Mouse (Mus musculus) cerebellum, postnatal 36 days (tissue): ENCODE data around the gene Pcx.
A peak's percentile ranks its signal among the peaks of the same experiment; 100 is the strongest.

Experiments used
- DNase-seq, 2 experiments: peaks; one replicate each; pipeline ENCODE4 v3.0.0; 2021 to 2022; ENCODE audit warnings: mixed read lengths in 2 of 2

Pcx gene

GRCm38 (mm10) chr19:4509986-4510963, at the start of gene Pcx:
Gene Pcx, plus strand, starts transcription at chr19:4510472.
- DNase-seq = peak; percentile 96 to 98

DNA sequence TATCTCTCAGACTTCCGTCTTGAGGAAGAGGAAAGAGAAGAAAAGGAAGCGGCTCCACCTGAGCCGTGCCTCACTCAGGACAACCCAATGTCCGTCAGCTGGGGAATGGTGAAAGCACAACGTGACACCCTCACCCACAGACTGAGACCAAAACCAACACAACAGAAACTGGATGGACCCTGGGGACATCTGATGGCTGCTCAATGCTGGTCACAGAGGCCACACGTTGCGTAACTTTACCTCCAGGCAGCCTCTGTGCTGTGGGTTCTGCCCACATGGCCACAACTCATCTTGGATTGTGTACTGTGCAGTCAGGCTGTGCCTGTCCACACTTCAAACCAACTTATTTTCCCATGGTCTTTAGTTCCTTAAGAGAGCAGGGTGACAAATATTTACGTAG, 48.3 kb upstream of the Pcx start:
- no peak for DNase-seq

- no peak for DNase-seq
Observed at GRCm38 (mm10) chr19:4464666-4465065, 45.6 kb upstream of the Pcx start.

GRCm38 (mm10) chr19:4468363-4468762, 41.9 kb upstream of the Pcx start:
- DNase-seq = peak; percentile 58 to 63

DNA sequence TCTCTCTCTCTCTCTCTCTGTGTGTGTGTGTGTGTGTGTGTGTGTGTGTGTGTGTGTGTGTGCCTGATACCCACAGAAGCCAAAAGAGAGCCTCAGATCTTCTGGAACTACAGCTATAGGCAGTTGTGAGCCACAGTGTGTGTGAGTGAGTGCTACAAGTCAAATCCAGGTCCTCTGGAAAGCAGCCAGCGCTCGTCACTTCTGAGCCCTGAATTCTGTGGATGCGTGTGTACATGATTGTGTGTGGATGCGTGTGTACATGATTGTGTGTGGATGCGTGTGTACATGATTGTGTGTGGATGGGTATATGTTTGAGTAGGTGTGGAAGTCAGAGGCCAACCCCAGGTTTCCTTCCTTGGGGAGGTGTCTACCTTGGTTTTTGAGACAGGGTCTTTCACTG, 36.7 kb upstream of the Pcx start:
- DNase-seq = peak in 1 of 2 experiments; percentile 40

DNA sequence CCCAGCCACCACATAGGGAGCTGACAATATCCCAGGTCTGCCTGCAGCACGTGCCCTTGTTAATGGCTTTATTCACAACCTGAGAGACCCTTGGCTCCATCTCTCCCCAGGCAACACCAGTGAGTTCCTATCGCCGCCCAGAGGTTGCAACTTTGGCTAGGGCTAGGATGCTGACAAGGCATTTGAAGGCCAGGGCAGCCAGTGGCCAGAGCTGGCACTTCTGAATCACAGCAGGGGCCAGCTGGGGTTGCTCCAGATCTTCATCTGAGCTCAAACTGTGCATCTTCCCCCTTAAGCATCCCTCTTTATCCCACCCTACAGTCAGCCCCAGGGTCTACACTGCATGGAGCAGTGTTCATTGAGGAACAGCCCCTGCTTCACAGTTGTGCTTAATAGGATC, 35.5 kb upstream of the Pcx start:
- DNase-seq = no peak

DNA sequence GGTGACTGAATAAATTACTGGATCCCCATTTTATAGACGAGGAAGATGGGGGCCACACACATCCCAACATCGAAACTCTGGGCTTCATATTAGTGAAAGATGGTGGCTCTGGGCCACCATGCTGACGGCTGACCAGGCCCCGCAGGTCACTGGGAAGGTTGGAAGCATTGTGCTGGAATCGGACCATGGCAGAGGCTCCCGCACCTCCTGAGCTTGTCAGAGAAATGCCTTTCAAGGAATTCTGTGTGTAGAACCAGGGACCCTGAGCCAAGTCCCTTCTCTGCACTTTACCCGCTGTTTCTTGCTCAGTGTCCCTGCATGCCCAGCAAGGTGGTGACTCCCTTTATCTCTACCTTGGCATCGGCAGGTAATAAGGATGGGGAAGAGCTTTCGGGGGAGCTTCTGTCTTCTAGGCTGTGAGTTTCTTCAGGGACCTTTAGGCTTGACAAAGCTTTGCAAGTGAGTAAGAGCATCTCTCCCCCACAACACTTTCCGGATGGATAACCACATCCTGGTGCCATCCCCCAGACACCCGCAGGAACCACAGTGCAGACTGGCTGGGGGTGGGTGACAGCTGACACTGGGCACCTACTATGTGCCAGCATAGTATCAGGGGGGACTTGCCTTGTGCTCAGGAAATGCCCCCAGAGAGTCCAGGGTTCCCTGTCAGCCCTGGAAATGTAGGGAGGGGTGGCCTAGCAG, 34.9 kb upstream of the Pcx start:
- DNase-seq = no peak

GRCm38 (mm10) chr19:4476601-4477257, 33.5 kb upstream of the Pcx start:
- peak; percentile 83 for DNase-seq

GRCm38 (mm10) chr19:4477345-4478189, 32.7 kb upstream of the Pcx start, which contains the start of gene Syt12:
Gene Syt12, minus strand, starts transcription at chr19:4477447.
- peak; percentile 87 to 91 for DNase-seq

DNA sequence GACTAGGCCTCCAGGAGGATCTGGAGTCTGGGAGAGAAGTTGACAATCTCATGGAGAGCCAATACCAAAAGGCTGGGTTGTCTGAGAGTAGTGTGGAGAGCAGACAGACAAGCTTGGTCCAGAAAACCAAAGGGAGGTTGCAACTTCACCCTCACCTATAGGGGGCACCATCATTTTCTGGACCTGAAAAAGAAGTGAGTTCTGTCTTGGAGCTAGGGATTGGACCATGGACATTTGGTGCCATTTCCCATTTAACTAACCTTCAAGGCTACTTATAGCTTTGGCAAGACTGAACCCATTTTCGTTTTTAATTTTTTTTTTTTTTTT, 32.1 kb upstream of the Pcx start:
- no peak for DNase-seq

GRCm38 (mm10) chr19:4480041-4480440, 30.2 kb upstream of the Pcx start:
- DNase-seq = peak; percentile 78 to 81

GRCm38 (mm10) chr19:4481326-4481725, 28.9 kb upstream of the Pcx start:
- peak; percentile 56 to 58 for DNase-seq

GRCm38 (mm10) chr19:4482111-4482859, 28.0 kb upstream of the Pcx start:
- DNase-seq = peak; percentile 50 to 57

DNA sequence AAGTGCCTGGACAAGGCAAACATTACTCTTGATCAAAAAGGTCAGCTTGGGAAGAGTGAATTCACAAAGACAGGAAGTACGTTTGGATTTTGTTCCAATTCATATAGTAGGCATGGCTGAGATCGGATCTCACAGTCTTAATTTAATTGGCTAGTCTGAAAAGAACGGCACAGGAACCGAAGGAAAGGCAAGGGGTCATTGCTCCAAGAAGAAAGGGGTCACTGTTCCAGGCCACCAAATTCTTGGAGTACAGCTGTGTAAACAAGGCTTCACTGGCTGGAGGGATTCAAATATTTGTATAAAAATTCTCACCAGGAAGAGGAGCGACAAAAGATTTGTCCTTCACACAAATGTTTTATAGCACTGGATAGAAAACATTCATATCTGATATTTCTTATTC, 25.3 kb upstream of the Pcx start:
- no peak for DNase-seq

- no peak for DNase-seq
Observed at GRCm38 (mm10) chr19:4487877-4488276, 22.4 kb upstream of the Pcx start.

- no peak for DNase-seq
Observed at GRCm38 (mm10) chr19:4491080-4491695, 19.1 kb upstream of the Pcx start.

DNA sequence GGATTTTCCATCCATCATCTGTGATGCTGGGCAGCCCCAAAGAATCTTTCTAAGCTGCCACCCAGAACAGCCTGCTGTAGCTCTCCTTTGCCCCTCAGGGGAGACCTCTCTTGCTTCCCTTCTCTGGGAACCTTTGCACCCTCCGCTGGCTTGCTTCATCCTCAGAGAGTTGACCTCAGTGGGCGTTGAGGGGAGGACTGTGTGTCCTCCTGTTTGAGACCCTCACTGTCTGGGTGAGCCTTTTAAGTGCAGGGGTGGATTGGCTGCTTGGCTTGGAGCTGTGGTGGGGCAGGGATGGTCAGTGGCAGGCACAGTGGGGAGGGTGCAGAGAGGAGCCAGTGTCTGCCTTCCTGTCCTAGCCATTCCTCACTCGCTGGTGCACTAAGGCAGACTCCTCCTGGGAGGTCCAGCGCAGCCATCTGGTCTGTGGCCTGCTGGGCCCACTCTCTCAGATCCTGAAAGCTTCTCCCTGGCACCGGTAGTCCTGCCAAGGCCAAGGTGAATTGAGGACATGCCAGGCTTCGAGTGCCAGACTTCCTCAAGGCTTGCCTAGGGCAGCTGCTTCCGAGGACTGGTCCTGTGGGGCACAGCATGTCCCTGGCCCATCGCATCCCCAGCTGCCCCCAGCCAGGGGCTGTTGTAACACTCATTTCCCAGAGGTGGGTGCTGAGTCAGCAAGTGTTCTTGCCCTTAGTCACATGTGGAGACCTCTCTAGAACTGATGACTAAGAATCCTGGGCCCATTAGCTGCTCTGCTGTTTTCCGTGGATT, 17.6 kb upstream of the Pcx start:
- DNase-seq = peak; percentile 95

GRCm38 (mm10) chr19:4494707-4495106, 15.6 kb upstream of the Pcx start:
- DNase-seq = no peak

- DNase-seq = no peak
Observed at GRCm38 (mm10) chr19:4495814-4496213, 14.5 kb upstream of the Pcx start.

GRCm38 (mm10) chr19:4496535-4497262, 13.6 kb upstream of the Pcx start:
- DNase-seq = peak in 1 of 2 experiments; percentile 54
